Mouse (Mus musculus) lung, embryonic 16.5 days (tissue): Measurements from ENCODE around the gene Als2cr12. TPM values are rescaled to one million over a fixed set of nuclear protein-coding genes. Genes with fewer than 3 reads are reported as not detected.
"Not testable (repeated sequence)": the region's sequence is repeated elsewhere in the genome, so short reads cannot be mapped to it uniquely, and the experiment has no call there.

Experiments
- ATAC-seq: fragments of 200-750 bp; cut with Nextera tagmentation; 2 replicates; pipeline ENCODE4 v1.8.0; 2017; ENCODE audit warnings: low read depth, mild to moderate bottlenecking, moderate library complexity
- H3K27ac ChIP-seq: fragments of 300-500 bp; sonication (generic); 2 replicates; pipeline ENCODE4 v1.5.1; 2014; ENCODE audit warnings: mild to moderate bottlenecking, control low read depth, low read length
- H3K27me3 ChIP-seq: fragments of 300-500 bp; sonication (generic); 2 replicates; pipeline ENCODE4 v1.6.1; 2014; ENCODE audit warnings: low read depth, low read length, mixed read lengths; ENCODE audit not compliant: control insufficient read depth, insufficient read depth
- H3K36me3 ChIP-seq: fragments of 300-500 bp; sonication (generic); 2 replicates; pipeline ENCODE4 v1.6.1; 2014; ENCODE audit warnings: low read length; ENCODE audit not compliant: control insufficient read depth, insufficient read depth
- H3K4me1 ChIP-seq: fragments of 300-500 bp; sonication (generic); replicated peaks from 2 replicates; pipeline ENCODE4 v1.6.1; 2014; ENCODE audit warnings: low read length, mixed read lengths; ENCODE audit not compliant: control insufficient read depth, insufficient read depth
- H3K4me2 ChIP-seq: fragments of 300-500 bp; sonication (generic); 2 replicates; pipeline ENCODE4 v1.6.1; 2014; ENCODE audit warnings: low read depth, low read length, control low read depth
- H3K4me3 ChIP-seq: fragments of 300-500 bp; sonication (generic); 2 replicates; pipeline ENCODE4 v1.5.1; 2014; ENCODE audit warnings: mild to moderate bottlenecking, low read length, control low read depth
- H3K9ac ChIP-seq: fragments of 300-500 bp; sonication (generic); 2 replicates; pipeline ENCODE4 v1.6.1; 2014; ENCODE audit warnings: low read length, control low read depth
- H3K9me3 ChIP-seq: fragments of 300-500 bp; sonication (generic); 2 replicates; pipeline ENCODE4 v1.6.1; 2016; ENCODE audit warnings: low read length; ENCODE audit not compliant: control insufficient read depth
- WGBS: fragments of 180-500 bp; shearing (Covaris S2); extraction: QIAGEN DNeasy Blood & Tissue Kit; methylation state at CpG from one replicate; pipeline ENCODE4 v1.1.7; 2014; 5-methylcytosine and 5-hydroxymethylcytosine counted together
- polyA plus RNA-seq: library from polyadenylated mRNA; unstranded; fragments of >200 nt; fragmentation: Nextera tagmentation; extraction: Ambion mirVana; gene quantifications from 2 replicates; pipeline ENCODE4 v1.2.1, GENCODE M21; 2015

Gene Als2cr12
- polyA plus RNA-seq, 1 experiment from 2014 or later: not detected

DNA sequence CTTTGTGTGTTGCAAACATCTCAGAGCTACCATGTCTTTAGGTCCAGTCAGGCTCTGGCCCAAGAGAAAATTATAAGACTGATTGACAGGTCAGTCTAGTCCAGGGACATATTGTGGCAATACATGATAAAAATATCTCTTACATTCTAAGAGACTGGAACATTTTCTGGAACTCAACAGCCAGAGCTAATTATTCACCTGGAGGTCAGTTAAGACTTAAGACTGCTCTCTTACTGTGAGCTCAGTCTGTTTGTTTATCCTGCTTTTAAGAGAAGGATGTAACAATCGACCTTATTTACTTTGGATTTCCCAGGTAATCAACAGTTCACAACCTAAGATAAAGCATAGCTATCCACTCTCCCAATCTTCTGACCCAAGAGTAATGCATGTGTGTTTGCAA, 85.2 kb downstream of the Als2cr12 start:
- no peaks in the 10 kb centered on the region for H3K9me3 ChIP-seq
- no peaks in the 10 kb centered on the region for H3K36me3 ChIP-seq
- ATAC-seq: no peak
- no peak overlapping the region for H3K4me2 ChIP-seq
- no peaks in the 10 kb centered on the region for H3K27me3 ChIP-seq
- H3K4me1 ChIP-seq: no peaks in the 10 kb centered on the region
- H3K27ac ChIP-seq: no peak overlapping the region
- no peak overlapping the region for H3K4me3 ChIP-seq
- H3K9ac ChIP-seq: no peak overlapping the region
- 9% methylated on average over 1 of the region's 1 CpGs for WGBS

DNA sequence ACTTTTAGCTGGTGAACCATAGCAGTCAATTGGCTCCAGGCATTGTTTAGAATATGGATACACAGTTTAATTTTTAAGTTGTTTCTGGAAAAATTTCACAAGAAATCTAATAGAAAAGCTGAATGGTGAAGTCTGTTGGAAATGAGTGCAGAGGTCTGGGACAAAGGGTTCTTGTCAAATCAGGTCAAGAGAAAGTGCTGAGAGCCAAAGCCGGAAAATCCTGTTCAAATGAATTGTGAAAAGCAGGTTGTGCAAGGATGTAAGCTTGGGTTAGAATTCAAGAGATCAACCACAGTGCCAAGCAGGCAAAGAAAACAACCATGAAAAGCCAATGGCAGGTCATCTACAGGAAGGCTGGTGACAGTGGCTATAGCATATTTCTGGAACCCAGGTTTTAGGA, 85.6 kb downstream of the Als2cr12 start:
- Histone ChIP-seq H3K9me3 (no peaks in the 10 kb centered on the region), H3K4me3 (no peak overlapping the region), H3K27me3 (no peaks in the 10 kb centered on the region), H3K36me3 (no peaks in the 10 kb centered on the region), H3K9ac (no peak overlapping the region), H3K4me2 (no peak overlapping the region), H3K4me1 (no peaks in the 10 kb centered on the region), H3K27ac (no peak overlapping the region)
- no peak for ATAC-seq
- 61% methylated on average over 1 of the region's 1 CpGs for WGBS

DNA sequence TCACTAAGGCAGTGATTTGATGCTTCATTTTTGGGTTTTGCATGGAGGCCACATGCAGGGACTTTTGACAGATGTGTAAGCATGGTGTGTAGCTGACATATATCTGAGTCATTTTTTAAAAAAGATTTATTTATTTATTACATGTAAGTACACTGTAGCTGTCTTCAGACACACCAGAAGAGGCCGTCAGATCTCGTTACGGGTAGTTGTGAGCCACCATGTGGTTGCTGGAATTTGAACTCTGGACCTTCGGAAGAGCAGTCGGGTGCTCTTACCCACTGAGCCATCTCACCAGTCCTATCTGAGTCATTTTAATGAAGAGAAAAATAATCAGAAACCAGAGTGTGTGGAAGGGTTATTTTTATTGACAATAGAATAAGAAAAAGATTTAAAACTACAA, 86.2 kb downstream of the Als2cr12 start:
- H3K9ac ChIP-seq, H3K27me3 ChIP-seq, H3K4me2 ChIP-seq, H3K4me3 ChIP-seq, ATAC-seq, H3K36me3 ChIP-seq, H3K9me3 ChIP-seq, H3K27ac ChIP-seq, H3K4me1 ChIP-seq: not testable (repeated sequence)
- WGBS: 81% methylated on average over 5 of the region's 5 CpGs

- H3K36me3 ChIP-seq: no peaks in the 10 kb centered on the region
- H3K27ac ChIP-seq: no peak overlapping the region
- WGBS: 47% methylated on average over 4 of the region's 4 CpGs
- no peaks in the 10 kb centered on the region for H3K4me1 ChIP-seq
- H3K4me2 ChIP-seq: no peak overlapping the region
- no peak overlapping the region for H3K9ac ChIP-seq
- no peak overlapping the region for H3K4me3 ChIP-seq
- no peak for ATAC-seq
- H3K27me3 ChIP-seq: no peaks in the 10 kb centered on the region
- H3K9me3 ChIP-seq: no peaks in the 10 kb centered on the region
These were observed 92.1 kb downstream of the Als2cr12 start for GRCm38 (mm10) chr1:58603738-58604137.

DNA sequence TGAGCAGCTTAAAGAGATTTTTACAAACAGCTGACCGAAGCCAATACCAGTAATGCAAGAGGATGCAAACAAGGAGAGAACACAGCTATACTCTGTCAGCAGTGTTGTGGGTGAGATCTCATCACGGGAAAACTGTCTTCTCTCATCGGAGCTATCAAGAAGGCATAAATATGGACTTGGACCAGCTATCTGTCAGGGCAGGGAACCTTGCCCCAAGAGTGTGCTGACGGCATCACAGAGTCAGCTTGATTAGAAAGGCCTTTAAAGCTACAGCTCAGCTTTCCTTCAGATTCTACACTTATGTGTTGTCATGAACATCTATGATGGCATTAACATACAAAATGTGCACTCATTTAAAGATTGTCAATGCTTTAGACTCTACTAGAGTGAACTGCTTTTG, 93.1 kb downstream of the Als2cr12 start:
- no peaks in the 10 kb centered on the region for H3K36me3 ChIP-seq
- H3K9ac ChIP-seq: no peak overlapping the region
- H3K27ac ChIP-seq: no peak overlapping the region
- 78% methylated on average over 4 of the region's 4 CpGs for WGBS
- no peaks in the 10 kb centered on the region for H3K27me3 ChIP-seq
- H3K4me2 ChIP-seq: no peak overlapping the region
- no peak for ATAC-seq
- H3K9me3 ChIP-seq: no peaks in the 10 kb centered on the region
- no peak overlapping the region for H3K4me3 ChIP-seq
- H3K4me1 ChIP-seq: no peaks in the 10 kb centered on the region

Other genes with a start within 250 kb of the Als2cr12 start
- 24.1 and 25.7 TPM in 2 replicates for gene Orc2, start 190.9 kb downstream of the Als2cr12 start, polyA plus RNA-seq
- gene Fam126b, start 109.7 kb downstream of the Als2cr12 start, polyA plus RNA-seq: 7.2 and 8.7 TPM in 2 replicates
- 176 and 178 TPM in 2 replicates for gene Ndufb3, start 109.6 kb downstream of the Als2cr12 start, polyA plus RNA-seq
- gene Cflar, start 15.5 kb upstream of the Als2cr12 start, polyA plus RNA-seq: 42.5 and 47.0 TPM in 2 replicates
- gene Casp8, start 99.4 kb upstream of the Als2cr12 start, polyA plus RNA-seq: 54.7 TPM in 2 replicates